Comparison of ENCODE assay signal across 8 mouse cellular contexts in genomic region chr3:17793646-17794250, GRCm38 (mm10).
A peak's percentile ranks its signal among the peaks of the same experiment; 100 is the strongest.
DNase-seq lines count a peak whose midpoint lies in the region; ATAC-seq and TF ChIP-seq lines count a peak whose summit lies in the region.

No protein-coding gene starts in this region.

- no peak for DNase-seq in stomach, postnatal 0 days (ENCODE audit: low spot score)
- peak; percentile 81 to 87 for DNase-seq in left cerebral cortex, postnatal 25 days (ENCODE audit: low spot score in 2 of 2)
- peak; percentile 85 for DNase-seq in retina, embryonic 14.5 days (ENCODE audit: low spot score)
- no peak for DNase-seq in c-Kit-positive CD71-positive TER-119-positive erythroid progenitor cells, embryonic 14.5 days (ENCODE audit: low spot score)
- no peak for DNase-seq in adrenal gland, adult 18-20 months (ENCODE audit: low spot score in 2 of 2)
- DNase-seq in lung, adult 2 months, result no peak

- H3K4me3 ChIP-seq in stomach, embryonic 14.5 days (ENCODE audit: low read depth, low read length), result 0 out of 2 replicates have a peak overlapping the region, but pooled peaks have one; percentile 12
- no peak overlapping the region for H3K4me3 ChIP-seq in stomach, postnatal 0 days (ENCODE audit: low read depth, low read length)
- H3K4me3 ChIP-seq in forebrain, embryonic 16.5 days (replicated peaks; ENCODE audit: low read length), result peak overlapping the region; percentile 72
- H3K4me3 ChIP-seq in lung, adult 2 months (replicated peaks; ENCODE audit: extremely low read depth, low read depth, low read length), result no peak overlapping the region

- no peak for TF ChIP-seq EP300 in stomach, postnatal 0 days (optimal IDR thresholded peaks at IDR 0.05)

- H3K27ac ChIP-seq in stomach, embryonic 14.5 days (ENCODE audit: low read length), result no peak overlapping the region
- no peak overlapping the region for H3K27ac ChIP-seq in stomach, postnatal 0 days (replicated peaks)
- H3K27ac ChIP-seq in forebrain, embryonic 16.5 days (ENCODE audit: low read length), result peak overlapping the region; percentile 98

- no peak for TF ChIP-seq CTCF in stomach, postnatal 0 days (IDR thresholded peaks at IDR 0.05; ENCODE audit: low read depth)
- no peak for TF ChIP-seq CTCF in lung, adult 2 months (IDR thresholded peaks at IDR 0.05; ENCODE audit: insufficient read depth, low read length)

- TF ChIP-seq POLR2A in lung, adult 2 months (IDR thresholded peaks at IDR 0.05; ENCODE audit: borderline replicate concordance, extremely low read depth, low read depth, low read length), result no peak

- WGBS in stomach, embryonic 14.5 days, result 1% methylated on average over 24 of the region's 24 CpGs
- 2% methylated on average over 24 of the region's 24 CpGs for WGBS in stomach, postnatal 0 days
- under 1% methylated on average over 24 of the region's 24 CpGs for WGBS in forebrain, embryonic 16.5 days
- under 1% methylated on average over 24 of the region's 24 CpGs for WGBS in lung, adult 2 months

- intact Hi-C loops in left cerebral cortex, postnatal 25 days (cut with DNase I), result loop anchor here (2.0 to 10.0 kb wide), 3 partner anchors 921 to 1259 kb away; no protein-coding TSS in a partner anchor

- H3K4me2 ChIP-seq in stomach, embryonic 14.5 days (replicated peaks; ENCODE audit: low read depth, low read length), result peak overlapping the region; percentile 16; the same call in 1 of the 2 replicates
- no peak overlapping the region for H3K4me2 ChIP-seq in stomach, postnatal 0 days (replicated peaks; ENCODE audit: low read depth)
- peak overlapping the region; percentile 81 for H3K4me2 ChIP-seq in forebrain, embryonic 16.5 days (ENCODE audit: low read length)

- H3K36me3 ChIP-seq in stomach, embryonic 14.5 days (ENCODE audit: control insufficient read depth, insufficient read depth, low read length), result no peaks in the 10 kb centered on the region
- no peaks in the 10 kb centered on the region for H3K36me3 ChIP-seq in stomach, postnatal 0 days (ENCODE audit: control insufficient read depth, insufficient read depth, low read length)
- H3K36me3 ChIP-seq in forebrain, embryonic 16.5 days (ENCODE audit: control insufficient read depth, insufficient read depth), result no peaks in the 10 kb centered on the region

- no peak overlapping the region for H3K9ac ChIP-seq in stomach, embryonic 14.5 days (replicated peaks; ENCODE audit: low read depth, low read length)
- H3K9ac ChIP-seq in stomach, postnatal 0 days (ENCODE audit: low read length), result no peak overlapping the region
- H3K9ac ChIP-seq in forebrain, embryonic 16.5 days (replicated peaks; ENCODE audit: low read depth, low read length), result peak overlapping the region; percentile 86

- H3K27me3 ChIP-seq in stomach, embryonic 14.5 days (ENCODE audit: control insufficient read depth, insufficient read depth, low read length), result peaks cover 64% of the 10 kb centered on the region
- H3K27me3 ChIP-seq in stomach, postnatal 0 days (ENCODE audit: control insufficient read depth, insufficient read depth, low read length), result peaks cover 12% of the 10 kb centered on the region; the same call in 1 of the 2 replicates
- no peaks in the 10 kb centered on the region for H3K27me3 ChIP-seq in forebrain, embryonic 16.5 days (replicated peaks; ENCODE audit: control insufficient read depth, insufficient read depth, low read length)

- no peaks in the 10 kb centered on the region for H3K4me1 ChIP-seq in stomach, embryonic 14.5 days (ENCODE audit: control insufficient read depth, insufficient read depth, low read length)
- no peaks in the 10 kb centered on the region for H3K4me1 ChIP-seq in stomach, postnatal 0 days (replicated peaks; ENCODE audit: control insufficient read depth, insufficient read depth)
- H3K4me1 ChIP-seq in forebrain, embryonic 16.5 days (replicated peaks; ENCODE audit: control insufficient read depth, insufficient read depth, low read length), result peaks cover 16% of the 10 kb centered on the region
- H3K4me1 ChIP-seq in lung, adult 2 months (ENCODE audit: control insufficient read depth, insufficient read depth, low read length), result no peaks in the 10 kb centered on the region

- no peak for ATAC-seq in stomach, embryonic 14.5 days (ENCODE audit: insufficient number of reproducible peaks, insufficient read depth, low FRiP score, low read depth)
- ATAC-seq in stomach, postnatal 0 days (ENCODE audit: low FRiP score, low TSS enrichment), result no peak
- ATAC-seq in forebrain, embryonic 16.5 days, result peak; percentile 49

- no peaks in the 10 kb centered on the region for H3K9me3 ChIP-seq in stomach, embryonic 14.5 days (ENCODE audit: control insufficient read depth, low read depth, low read length)
- no peaks in the 10 kb centered on the region for H3K9me3 ChIP-seq in stomach, postnatal 0 days (ENCODE audit: control insufficient read depth, low read length)
- no peaks in the 10 kb centered on the region for H3K9me3 ChIP-seq in forebrain, embryonic 16.5 days (ENCODE audit: control insufficient read depth, low read length)

Comparison
In these comparisons a context has a peak if more than half of its experiments do, and no peak if none do; other contexts are left out.
1. H3K4me3 ChIP-seq: peak in stomach, embryonic 14.5 days (single experiment) and forebrain, embryonic 16.5 days (single experiment); none in stomach, postnatal 0 days (single experiment) and lung, adult 2 months (single experiment).
2. DNase-seq: peak in left cerebral cortex, postnatal 25 days (2 of 2) and retina, embryonic 14.5 days (single experiment); none in stomach, postnatal 0 days (single experiment), c-Kit-positive CD71-positive TER-119-positive erythroid progenitor cells, embryonic 14.5 days (single experiment), adrenal gland, adult 18-20 months (0 of 2) and lung, adult 2 months (single experiment).